Mouse (Mus musculus) bone marrow macrophage, adult 2 months (primary cell): ENCODE measurements around the gene Cyld.

Experiments used
- CTCF ChIP-seq: IDR thresholded peaks from 2 replicates; pipeline ENCODE4 v1.5.1; 2012; ENCODE audit warnings: low read depth, mild to moderate bottlenecking, low read length, moderate library complexity
- POLR2A ChIP-seq: IDR thresholded peaks from 2 replicates; pipeline ENCODE4 v1.6.1; 2012; ENCODE audit warnings: mild to moderate bottlenecking, low read depth, low read length, borderline replicate concordance

GRCm38 (mm10) chr8:88680566-88680965 is 16.3 kb upstream of the Cyld start:
- TF ChIP-seq CTCF (no peak), POLR2A (no peak)
